Mouse (Mus musculus): Measurements from ENCODE around the gene Tmem121.

DNA sequence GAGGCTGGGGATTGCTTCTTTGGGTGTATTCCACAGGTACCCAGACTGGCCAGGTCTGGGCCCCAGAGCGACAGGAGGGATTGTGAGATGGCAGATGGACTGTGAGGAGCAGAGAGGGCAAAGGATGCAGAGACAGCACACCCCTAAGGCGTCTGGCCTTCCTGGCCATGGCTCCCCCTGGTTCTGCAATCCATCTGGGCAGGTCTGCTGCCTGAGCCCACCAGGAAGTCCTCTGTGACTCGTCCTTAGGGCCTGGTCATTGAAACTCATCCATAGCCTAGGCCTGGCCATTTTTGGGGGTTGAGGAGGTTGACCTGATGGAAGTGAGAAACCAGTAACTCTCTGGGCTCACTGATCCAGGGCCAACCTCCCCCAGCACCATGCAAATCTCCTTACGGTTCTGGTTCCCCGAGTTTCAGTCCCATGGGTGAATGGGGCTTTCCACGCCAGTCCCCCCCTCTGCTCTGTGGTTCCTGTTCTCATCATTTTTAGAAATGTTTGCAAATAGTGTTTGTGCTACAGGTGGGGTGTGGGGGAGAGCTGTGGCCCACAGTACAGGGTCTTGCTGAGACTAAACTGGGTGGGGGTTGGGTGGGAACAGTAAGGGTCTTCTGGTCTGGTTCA lies 42.4 kb downstream of the Tmem121 start:
- TF ChIP-seq ZNF384 (IDR thresholded peaks at IDR 0.05; ENCODE audit: low read depth, low read length) = no peak
- no peak for TF ChIP-seq MAFK (IDR thresholded peaks at IDR 0.05; ENCODE audit: insufficient read depth, low read depth, low read length)
- no peak for TF ChIP-seq ZC3H11A (IDR thresholded peaks at IDR 0.05; ENCODE audit: borderline replicate concordance, low read depth, low read length)
